Mouse (Mus musculus) lung, embryonic 15.5 days (tissue): ENCODE measurements around the gene Gnb1. TPM values are rescaled to one million over a fixed set of nuclear protein-coding genes. Genes with fewer than 3 reads are reported as not detected.

Source experiments
- ATAC-seq: fragments of 200-750 bp; cut with Nextera tagmentation; 2 replicates; pipeline ENCODE4 v1.8.0; 2017; ENCODE audit warnings: moderate number of reproducible peaks, borderline replicate concordance; ENCODE audit not compliant: low FRiP score, low TSS enrichment; ENCODE audit errors: extremely low read depth
- H3K27ac ChIP-seq: fragments of 300-500 bp; sonication (generic); 2 replicates; pipeline ENCODE4 v1.5.1; 2015; ENCODE audit warnings: moderate library complexity, mild to moderate bottlenecking, inconsistent platforms
- H3K27me3 ChIP-seq: fragments of 300-500 bp; sonication (generic); 2 replicates; pipeline ENCODE4 v1.6.1; 2015; ENCODE audit warnings: inconsistent platforms
- H3K36me3 ChIP-seq: fragments of 300-500 bp; sonication (generic); 2 replicates; pipeline ENCODE4 v1.6.1; 2015; ENCODE audit warnings: inconsistent platforms
- H3K4me1 ChIP-seq: fragments of 300-500 bp; sonication (generic); 2 replicates; pipeline ENCODE4 v1.6.1; 2015; ENCODE audit warnings: inconsistent platforms
- H3K4me2 ChIP-seq: fragments of 300-500 bp; sonication (generic); 2 replicates; pipeline ENCODE4 v1.6.1; 2015; ENCODE audit warnings: inconsistent platforms, mild to moderate bottlenecking, moderate library complexity
- H3K4me3 ChIP-seq: fragments of 300-500 bp; sonication (generic); 2 replicates; pipeline ENCODE4 v1.5.1; 2015; ENCODE audit warnings: mild to moderate bottlenecking, inconsistent platforms
- H3K9ac ChIP-seq: fragments of 300-500 bp; sonication (generic); 2 replicates; pipeline ENCODE4 v1.6.1; 2015; ENCODE audit warnings: inconsistent platforms
- H3K9me3 ChIP-seq: fragments of 300-500 bp; sonication (generic); 2 replicates; pipeline ENCODE4 v1.6.1; 2016; ENCODE audit warnings: inconsistent platforms
- WGBS: fragments of 180-500 bp; shearing (Covaris S2); methylation state at CpG from one replicate; pipeline ENCODE4 v1.1.7; 2015; 5-methylcytosine and 5-hydroxymethylcytosine counted together
- polyA plus RNA-seq: library from polyadenylated mRNA; unstranded; fragments of >200 nt; fragmentation: Nextera tagmentation; extraction: Ambion mirVana; gene quantifications from 2 replicates; pipeline ENCODE4 v1.2.1, GENCODE M21; 2015

Gnb1 gene
- polyA plus RNA-seq, 1 experiment from 2014 or later: 527 TPM

DNA sequence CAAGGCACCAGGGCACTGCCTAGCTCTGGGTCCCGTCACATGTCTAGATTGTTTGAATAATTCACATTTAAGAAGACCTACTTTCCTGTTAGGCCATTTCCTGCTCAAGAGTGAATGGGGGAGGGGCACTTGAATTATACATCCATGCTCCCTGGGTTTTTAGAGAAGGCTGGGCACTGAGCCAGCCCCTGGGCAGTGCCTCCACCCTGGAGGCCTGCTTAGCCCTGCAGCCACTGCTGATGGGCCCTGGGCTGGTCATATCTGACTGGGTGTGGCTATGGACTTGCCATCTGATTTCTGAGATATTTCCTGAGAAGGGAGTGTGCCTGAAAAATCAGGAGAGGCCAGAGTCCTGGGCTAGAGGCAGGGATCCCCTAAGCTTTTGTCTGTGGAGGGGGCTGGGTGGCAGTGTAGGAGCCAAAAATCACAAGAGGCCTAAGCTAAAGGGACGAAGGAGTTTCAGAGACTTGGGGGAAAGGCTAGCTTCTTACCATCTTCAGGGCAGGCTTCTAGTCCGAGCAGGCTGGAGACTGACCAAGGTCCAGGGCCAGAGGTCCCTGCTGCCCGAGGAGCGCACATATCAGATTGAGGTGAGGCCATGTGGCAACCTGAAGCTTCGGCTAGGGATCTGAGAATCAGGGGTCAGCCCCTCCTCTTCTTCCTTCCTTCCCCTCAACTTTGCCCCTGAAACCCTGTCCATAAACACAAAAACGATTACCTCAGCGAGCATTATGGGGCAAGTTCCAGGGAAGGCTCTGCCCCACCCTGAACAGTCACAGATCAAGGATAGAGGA lies 2.7 kb upstream of the Gnb1 start:
- WGBS: 49% methylated on average over 8 of the region's 8 CpGs
- Histone ChIP-seq H3K36me3 (no peaks in the 10 kb centered on the region), H3K27me3 (no peaks in the 10 kb centered on the region), H3K9me3 (no peaks in the 10 kb centered on the region), H3K9ac (0 out of 2 replicates have a peak overlapping the region, but pooled peaks have one; percentile 3), H3K4me3 (no peak overlapping the region), H3K4me2 (peak overlapping the region; percentile 34), H3K4me1 (peaks cover 49% of the 10 kb centered on the region), H3K27ac (peak overlapping the region; percentile 96)
- ATAC-seq: peak; percentile 89

DNA sequence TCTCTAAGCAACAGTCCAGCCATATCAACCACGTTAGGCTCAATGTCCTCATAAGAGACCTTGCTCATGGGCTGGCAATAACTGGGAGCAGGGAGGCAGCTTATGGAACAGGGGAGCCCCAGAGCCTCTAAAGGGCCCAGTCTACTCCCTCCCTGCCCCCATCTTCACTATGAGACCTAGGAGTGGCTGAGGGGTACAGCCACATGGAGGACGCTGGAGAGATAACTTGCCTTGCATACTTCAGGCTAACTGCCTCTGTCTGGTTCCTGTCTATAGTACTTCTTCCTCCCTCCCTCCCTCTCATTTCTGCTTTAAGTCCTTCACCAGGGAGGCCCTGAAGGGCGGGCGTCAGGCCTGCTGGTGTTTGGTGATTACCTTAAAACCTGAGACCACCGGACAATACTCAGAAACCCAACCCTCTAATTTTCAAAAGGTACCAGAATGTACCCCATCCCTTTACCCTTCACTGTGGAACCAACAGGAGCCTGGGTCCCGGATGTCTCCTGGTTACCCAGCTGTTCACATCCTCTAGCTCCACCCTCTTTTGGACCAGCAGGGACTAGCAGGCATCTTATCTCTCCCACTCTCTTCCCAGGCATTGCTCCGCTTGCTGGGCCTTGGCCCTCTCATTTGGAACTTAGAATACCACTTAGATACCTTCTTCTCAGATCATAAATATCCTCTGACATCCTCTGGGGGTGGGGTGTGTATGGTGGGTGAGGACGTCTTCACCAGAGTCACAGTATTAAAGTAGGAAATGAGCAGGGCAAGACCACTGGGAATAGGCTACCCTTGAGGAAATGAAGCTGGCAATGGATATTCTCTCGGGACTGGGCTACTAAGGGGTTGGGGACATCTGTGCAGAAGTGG lies 1.8 kb upstream of the Gnb1 start:
- 60% methylated on average over 9 of the region's 9 CpGs for WGBS

DNA sequence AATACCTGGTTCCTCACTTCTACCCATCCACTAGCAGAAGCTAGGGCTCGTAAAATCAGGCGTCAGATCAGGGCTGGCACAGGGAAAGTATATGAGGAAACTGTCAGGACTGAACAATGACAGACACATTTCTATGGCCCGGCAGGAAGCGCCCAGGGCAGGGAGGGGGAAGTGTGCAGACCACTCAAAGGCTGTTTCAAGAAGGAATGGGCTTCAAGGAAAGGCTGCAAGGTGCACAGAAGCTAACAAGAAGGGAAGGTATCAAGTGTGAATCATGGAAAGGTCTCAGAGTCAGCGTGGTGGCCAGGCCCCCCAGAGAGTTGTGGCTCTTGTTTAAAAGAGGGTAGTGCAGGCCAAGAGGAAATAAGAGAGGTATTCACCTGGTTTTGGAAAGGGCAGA lies 705 bp upstream of the Gnb1 start:
- Histone ChIP-seq H3K4me1 (peaks cover 66% of the 10 kb centered on the region), H3K4me3 (peak overlapping the region; percentile 97), H3K9me3 (no peaks in the 10 kb centered on the region), H3K36me3 (no peaks in the 10 kb centered on the region), H3K4me2 (peak overlapping the region; percentile 78), H3K27ac (peak overlapping the region; percentile 89), H3K27me3 (no peaks in the 10 kb centered on the region), H3K9ac (peak overlapping the region; percentile 99)
- no peak for ATAC-seq
- 21% methylated on average over 5 of the region's 5 CpGs for WGBS

More for the DNA sequence above, 1.8 kb upstream of the Gnb1 start:
- no peak for ATAC-seq
- Histone ChIP-seq H3K9me3 (no peaks in the 10 kb centered on the region), H3K36me3 (no peaks in the 10 kb centered on the region), H3K4me2 (no peak overlapping the region), H3K27me3 (no peaks in the 10 kb centered on the region), H3K9ac (no peak overlapping the region), H3K4me1 (peaks cover 58% of the 10 kb centered on the region), H3K4me3 (no peak overlapping the region), H3K27ac (peak overlapping the region; percentile 96)

DNA sequence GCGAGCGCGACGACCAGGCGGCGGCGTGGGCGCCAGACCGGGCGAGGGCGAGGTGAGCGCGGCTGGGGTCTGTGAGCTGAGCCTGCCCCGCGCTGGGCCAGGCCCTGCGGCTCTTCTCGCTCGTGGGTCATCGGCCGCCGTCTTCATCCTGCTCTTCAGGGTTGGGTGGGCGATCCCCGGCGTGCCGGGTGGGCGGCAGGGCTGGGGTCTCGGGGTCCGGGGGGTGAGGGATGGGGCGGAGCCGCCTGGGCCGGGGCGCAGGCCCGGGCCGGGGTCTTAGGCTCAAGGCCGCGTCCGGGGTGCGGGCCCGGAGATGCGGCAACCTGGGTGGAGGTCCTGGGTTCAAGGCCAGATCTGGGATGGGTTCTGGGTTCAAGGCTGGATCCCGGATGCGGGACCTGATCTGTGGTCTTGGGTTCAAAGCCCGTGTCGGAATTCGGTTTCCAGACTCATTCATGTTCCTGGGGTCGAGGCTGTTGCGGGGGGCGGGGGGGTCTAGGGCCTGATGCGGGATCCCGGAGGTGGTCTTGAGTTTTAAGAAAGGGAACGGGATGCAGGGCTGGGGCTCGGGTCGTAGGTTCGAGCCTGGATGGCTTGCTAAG lies 469 bp downstream of the Gnb1 start:
- under 1% methylated on average over 34 of the region's 54 CpGs for WGBS
- ATAC-seq: peak; percentile 39; the same call in 1 of the 2 replicates
- peak overlapping the region; percentile 78 for H3K4me2 ChIP-seq
- no peaks in the 10 kb centered on the region for H3K9me3 ChIP-seq
- H3K9ac ChIP-seq: peak overlapping the region; percentile 99
- no peaks in the 10 kb centered on the region for H3K36me3 ChIP-seq
- H3K27me3 ChIP-seq: no peaks in the 10 kb centered on the region
- peak overlapping the region; percentile 97 for H3K4me3 ChIP-seq
- H3K27ac ChIP-seq: peak overlapping the region; percentile 89
- peaks cover 63% of the 10 kb centered on the region for H3K4me1 ChIP-seq

DNA sequence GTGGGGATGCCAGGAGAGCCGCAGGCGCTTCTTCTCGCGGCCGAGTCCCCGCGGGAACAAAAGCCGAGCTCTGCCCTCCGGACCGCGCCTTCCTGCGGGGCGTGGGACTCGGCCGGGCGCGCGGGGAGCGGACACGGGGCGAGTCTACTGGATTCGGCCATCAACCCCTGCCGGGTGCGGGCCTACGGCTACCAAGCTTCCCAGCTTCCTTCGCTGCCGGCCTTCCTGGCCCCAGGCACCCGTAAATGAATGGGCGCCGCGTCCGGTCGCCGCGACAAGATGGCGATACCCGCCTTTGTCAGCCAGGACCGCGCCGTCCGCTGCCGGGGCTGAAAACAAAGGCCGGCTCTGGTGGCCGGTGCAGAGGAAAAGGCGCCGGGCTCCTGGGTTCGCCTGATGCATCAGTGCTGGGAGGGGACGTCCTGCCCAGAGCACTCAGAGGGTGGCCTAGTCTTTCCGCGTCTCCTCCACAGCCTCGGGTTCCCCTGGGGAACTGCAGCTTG lies 1.0 kb downstream of the Gnb1 start:
- WGBS: under 1% methylated on average over 51 of the region's 51 CpGs

DNA sequence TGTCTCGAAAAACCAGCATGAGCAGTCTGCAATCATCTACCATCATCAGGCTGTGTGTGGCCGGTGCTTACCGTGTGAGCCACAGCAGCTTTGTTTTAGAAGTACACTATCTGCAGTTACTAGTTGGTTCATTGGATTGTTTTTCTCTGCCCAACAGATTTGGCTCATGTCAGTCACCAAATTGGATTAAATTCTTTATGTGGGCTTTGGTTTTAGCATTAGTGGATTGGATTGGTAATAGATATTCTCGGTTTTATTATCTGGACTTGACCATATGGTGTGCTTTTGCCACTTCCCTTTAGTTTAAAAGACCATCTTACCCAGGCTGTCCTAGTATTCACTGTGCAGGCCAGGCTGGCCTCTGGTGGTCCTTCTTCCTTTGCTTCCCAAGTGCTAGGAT lies 3.7 kb downstream of the Gnb1 start:
- H3K9me3 ChIP-seq: no peaks in the 10 kb centered on the region
- H3K27ac ChIP-seq: no peak overlapping the region
- H3K36me3 ChIP-seq: no peaks in the 10 kb centered on the region
- H3K27me3 ChIP-seq: no peaks in the 10 kb centered on the region
- WGBS: 66% methylated on average over 4 of the region's 4 CpGs
- no peak overlapping the region for H3K9ac ChIP-seq
- no peak for ATAC-seq
- peaks cover 36% of the 10 kb centered on the region for H3K4me1 ChIP-seq
- H3K4me2 ChIP-seq: no peak overlapping the region
- no peak overlapping the region for H3K4me3 ChIP-seq

More for the DNA sequence above, 1.0 kb downstream of the Gnb1 start:
- no peak for ATAC-seq
- Histone ChIP-seq H3K9me3 (no peaks in the 10 kb centered on the region), H3K4me1 (peaks cover 59% of the 10 kb centered on the region), H3K4me2 (peak overlapping the region; percentile 78), H3K27me3 (no peaks in the 10 kb centered on the region), H3K27ac (peak overlapping the region; percentile 89), H3K36me3 (no peaks in the 10 kb centered on the region), H3K4me3 (peak overlapping the region; percentile 97), H3K9ac (peak overlapping the region; percentile 99)

DNA sequence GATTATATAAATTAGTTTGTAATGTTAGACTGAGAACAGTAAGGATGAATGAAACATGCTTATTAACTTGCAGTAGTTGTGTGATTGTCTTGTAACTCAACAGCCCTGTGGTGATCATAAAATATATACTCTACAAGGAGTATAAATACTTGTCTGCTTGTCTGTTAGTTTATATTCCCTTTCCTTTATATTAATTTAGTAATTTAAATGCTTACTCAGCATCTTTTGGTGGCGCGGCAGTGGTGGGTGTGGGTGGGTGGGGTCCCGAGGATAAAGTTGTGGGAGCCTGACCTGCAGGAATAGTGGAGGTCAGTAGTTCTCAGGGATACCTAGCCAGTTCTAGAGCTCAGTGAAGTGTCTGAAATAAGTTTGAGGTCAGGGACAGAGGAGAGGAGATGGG lies 6.8 kb downstream of the Gnb1 start:
- no peaks in the 10 kb centered on the region for H3K9me3 ChIP-seq
- 71% methylated on average over 3 of the region's 3 CpGs for WGBS
- H3K4me1 ChIP-seq: peaks cover 32% of the 10 kb centered on the region
- no peak overlapping the region for H3K27ac ChIP-seq
- no peak overlapping the region for H3K4me2 ChIP-seq
- ATAC-seq: no peak
- H3K9ac ChIP-seq: no peak overlapping the region
- H3K27me3 ChIP-seq: no peaks in the 10 kb centered on the region
- no peak overlapping the region for H3K4me3 ChIP-seq
- no peaks in the 10 kb centered on the region for H3K36me3 ChIP-seq

DNA sequence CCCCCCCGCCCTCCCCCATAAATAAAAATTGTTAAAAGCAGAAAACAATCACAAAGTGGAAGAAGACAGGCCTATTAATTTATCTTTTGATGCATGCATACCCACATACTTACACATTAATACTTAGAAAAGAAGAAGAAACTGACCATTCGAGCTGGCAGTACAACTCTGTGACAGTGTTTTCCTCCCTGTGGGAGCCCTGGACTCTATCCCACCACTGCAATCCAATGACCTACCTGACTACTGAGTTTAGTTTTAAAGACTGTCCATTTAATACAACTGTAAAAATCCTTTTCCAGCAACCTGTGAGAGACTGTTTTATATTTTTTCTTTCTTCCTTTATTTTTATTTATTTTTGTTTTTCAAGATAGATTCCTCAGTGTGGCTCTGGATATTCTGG lies 10.0 kb downstream of the Gnb1 start:
- ATAC-seq: no peak
- no peak overlapping the region for H3K9ac ChIP-seq
- no peak overlapping the region for H3K27ac ChIP-seq
- WGBS: 64% methylated on average over 2 of the region's 2 CpGs
- H3K9me3 ChIP-seq: no peaks in the 10 kb centered on the region
- no peaks in the 10 kb centered on the region; the same call in 1 of the 2 replicates for H3K36me3 ChIP-seq
- no peak overlapping the region for H3K4me2 ChIP-seq
- no peaks in the 10 kb centered on the region for H3K27me3 ChIP-seq
- no peak overlapping the region for H3K4me3 ChIP-seq
- peaks cover 17% of the 10 kb centered on the region; the same call in 1 of the 2 replicates for H3K4me1 ChIP-seq

DNA sequence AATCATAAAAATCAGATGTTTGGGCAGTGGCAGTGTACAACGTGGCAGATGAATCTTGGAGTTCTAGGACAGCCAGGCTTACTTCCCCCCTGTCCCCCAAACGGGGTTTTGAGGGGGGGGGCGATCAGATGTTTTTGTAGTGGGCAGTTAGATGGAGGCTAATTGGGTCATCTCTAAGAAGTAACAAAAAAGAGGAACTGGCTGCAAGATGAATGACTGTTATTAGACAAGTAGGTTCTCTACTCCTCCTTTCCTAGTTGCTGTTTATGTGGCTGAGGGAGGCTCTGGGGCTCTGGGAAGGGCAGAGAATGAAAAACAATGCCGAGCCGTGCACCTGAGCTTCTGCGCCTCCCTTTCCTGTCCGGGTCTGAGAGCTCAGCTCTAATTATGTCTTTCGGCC lies 13.9 kb downstream of the Gnb1 start:
- no peak for ATAC-seq
- 58% methylated on average over 8 of the region's 8 CpGs for WGBS
- no peak overlapping the region for H3K27ac ChIP-seq
- H3K36me3 ChIP-seq: no peaks in the 10 kb centered on the region; the same call in 1 of the 2 replicates
- no peak overlapping the region for H3K4me3 ChIP-seq
- no peaks in the 10 kb centered on the region for H3K27me3 ChIP-seq
- no peak overlapping the region for H3K9ac ChIP-seq
- peaks cover 12% of the 10 kb centered on the region; the same call in 1 of the 2 replicates for H3K4me1 ChIP-seq
- H3K4me2 ChIP-seq: no peak overlapping the region
- no peaks in the 10 kb centered on the region for H3K9me3 ChIP-seq

DNA sequence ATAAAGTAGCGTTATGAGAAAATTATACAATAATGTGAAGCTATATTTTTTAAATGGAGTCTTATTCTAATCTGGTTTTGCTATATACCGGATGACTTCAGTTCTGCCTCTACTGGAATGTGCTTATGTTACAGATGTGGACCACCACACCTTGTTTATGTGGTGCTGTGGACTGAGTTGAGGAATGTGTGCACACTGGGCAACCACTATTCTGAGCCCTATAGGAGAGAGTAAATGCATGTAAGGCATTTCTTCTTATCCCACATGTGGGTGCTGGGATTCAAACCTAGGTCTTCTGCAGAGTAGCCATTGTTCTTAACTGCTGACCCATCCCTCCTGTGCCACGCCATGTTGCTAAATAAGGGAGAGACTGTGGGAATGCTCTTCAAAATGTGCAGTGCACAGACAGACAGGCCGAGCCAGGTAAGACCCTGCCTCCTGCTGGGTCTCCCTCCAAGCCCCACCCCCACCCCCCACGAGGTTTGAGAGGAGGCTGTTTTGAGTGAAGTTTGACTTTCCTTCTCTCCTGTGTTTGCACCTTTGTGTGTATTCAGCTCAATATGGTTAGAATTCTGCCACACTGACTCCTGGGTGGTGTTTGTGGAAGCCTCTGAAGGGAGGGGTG lies 14.6 kb downstream of the Gnb1 start:
- H3K9me3 ChIP-seq: no peaks in the 10 kb centered on the region
- no peak for ATAC-seq
- 72% methylated on average over 5 of the region's 5 CpGs for WGBS
- no peak overlapping the region for H3K4me3 ChIP-seq
- H3K27ac ChIP-seq: no peak overlapping the region
- no peaks in the 10 kb centered on the region for H3K27me3 ChIP-seq
- no peak overlapping the region for H3K4me2 ChIP-seq
- no peaks in the 10 kb centered on the region; the same call in 1 of the 2 replicates for H3K36me3 ChIP-seq
- no peak overlapping the region for H3K9ac ChIP-seq
- peaks cover 12% of the 10 kb centered on the region for H3K4me1 ChIP-seq

DNA sequence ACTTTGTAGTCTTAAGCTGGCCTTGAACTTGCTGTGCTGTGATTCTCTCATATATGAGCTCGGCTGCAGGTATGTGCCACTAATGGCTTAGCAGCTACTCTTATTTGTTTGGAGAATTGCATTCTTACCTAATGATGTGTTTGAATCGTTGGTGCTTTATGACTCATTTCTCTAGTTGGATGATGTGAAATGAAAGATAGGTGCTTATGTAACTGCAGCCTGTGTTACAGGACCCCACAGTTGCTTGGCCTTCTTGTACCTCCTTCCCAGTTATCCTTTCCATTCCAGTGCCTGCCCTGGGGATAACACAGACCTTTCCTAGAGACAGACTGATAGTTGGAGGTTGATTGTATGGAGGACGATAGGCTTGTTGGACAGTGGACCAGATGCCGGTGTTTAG lies 17.5 kb downstream of the Gnb1 start:
- Histone ChIP-seq H3K36me3 (no peaks in the 10 kb centered on the region; the same call in 1 of the 2 replicates), H3K4me1 (peaks cover 6% of the 10 kb centered on the region), H3K9ac (no peak overlapping the region), H3K4me3 (no peak overlapping the region), H3K27ac (no peak overlapping the region), H3K4me2 (no peak overlapping the region), H3K9me3 (no peaks in the 10 kb centered on the region), H3K27me3 (no peaks in the 10 kb centered on the region)
- 88% methylated on average over 4 of the region's 4 CpGs for WGBS
- no peak for ATAC-seq
